Mouse (Mus musculus): ENCODE measurements around the gene Bex2. TPM values are rescaled to one million over a fixed set of nuclear protein-coding genes. Genes with fewer than 3 reads are reported as not detected.
"Not testable (repeated sequence)": the region's sequence is repeated elsewhere in the genome, so short reads cannot be mapped to it uniquely, and the experiment has no call there.

Bex2 gene
- polyA plus RNA-seq (2015; fragmentation: Nextera tagmentation; extraction: Ambion mirVana) = 74.9 and 76.2 TPM in 2 replicates

- not testable (repeated sequence) for H3K9ac ChIP-seq (ENCODE audit: low read depth, low read length); H3K27ac ChIP-seq; H3K27me3 ChIP-seq (ENCODE audit: insufficient read depth, low read length); H3K36me3 ChIP-seq (ENCODE audit: insufficient read depth, low read length); H3K9me3 ChIP-seq (replicated peaks; ENCODE audit: low read length); DNase-seq (ENCODE audit: low spot score); H3K4me1 ChIP-seq (replicated peaks; ENCODE audit: insufficient read depth, low read length)
- WGBS = 29% methylated on average over 8 of the region's 32 CpGs
- peak within 1 kb of the TSS; percentile 32 for H3K4me2 ChIP-seq (ENCODE audit: low read length)
- ATAC-seq (replicated peaks; ENCODE audit: low FRiP score, low read depth) = peak; percentile 94
- H3K4me3 ChIP-seq (replicated peaks; ENCODE audit: low read depth, low read length) = peak within 1 kb of the TSS; percentile 16; the same call in 1 of the 2 replicates
These were observed at the start of gene Bex2 for GRCm38 (mm10) chrX:136068020-136068419. TSS of gene Bex2 (minus strand) at chrX:136068236.

- H3K9ac ChIP-seq (ENCODE audit: low read depth, low read length) = no peak overlapping the region
- no peaks in the 10 kb centered on the region for H3K36me3 ChIP-seq (ENCODE audit: insufficient read depth, low read length)
- WGBS = 27% methylated on average over 23 of the region's 23 CpGs
- TF ChIP-seq CTCF (IDR thresholded peaks at IDR 0.05; ENCODE audit: low read depth) = no peak
- H3K27me3 ChIP-seq (ENCODE audit: insufficient read depth, low read length) = peaks cover 5% of the 10 kb centered on the region; the same call in 1 of the 2 replicates
- no peaks in the 10 kb centered on the region for H3K4me1 ChIP-seq (replicated peaks; ENCODE audit: insufficient read depth, low read length)
- H3K4me2 ChIP-seq (ENCODE audit: low read length) = peak overlapping the region; percentile 53
- DNase-seq (ENCODE audit: low spot score) = peak; percentile 77
- peak; percentile 95 for ATAC-seq (replicated peaks; ENCODE audit: low FRiP score, low read depth)
- H3K27ac ChIP-seq = no peak overlapping the region
- H3K9me3 ChIP-seq (replicated peaks; ENCODE audit: low read length) = no peaks in the 10 kb centered on the region
- H3K4me3 ChIP-seq (replicated peaks; ENCODE audit: low read depth, low read length) = peak overlapping the region; percentile 24
These were observed 47.5 kb upstream of the Bex2 start for GRCm38 (mm10) chrX:136115419-136115961.

- no peak overlapping the region for H3K4me3 ChIP-seq (replicated peaks; ENCODE audit: low read depth, low read length)
- H3K4me2 ChIP-seq (ENCODE audit: low read length) = peak overlapping the region; percentile 53; the same call in 1 of the 2 replicates
- H3K4me1 ChIP-seq (replicated peaks; ENCODE audit: insufficient read depth, low read length) = no peaks in the 10 kb centered on the region
- no peak for DNase-seq (ENCODE audit: low spot score)
- ATAC-seq (replicated peaks; ENCODE audit: low FRiP score, low read depth) = no peak
- peaks cover 5% of the 10 kb centered on the region; the same call in 1 of the 2 replicates for H3K27me3 ChIP-seq (ENCODE audit: insufficient read depth, low read length)
- 39% methylated on average over 4 of the region's 4 CpGs for WGBS
- TF ChIP-seq CTCF (IDR thresholded peaks at IDR 0.05; ENCODE audit: low read depth) = no peak
- no peaks in the 10 kb centered on the region for H3K36me3 ChIP-seq (ENCODE audit: insufficient read depth, low read length)
- no peaks in the 10 kb centered on the region for H3K9me3 ChIP-seq (replicated peaks; ENCODE audit: low read length)
- H3K27ac ChIP-seq = no peak overlapping the region
- no peak overlapping the region for H3K9ac ChIP-seq (ENCODE audit: low read depth, low read length)
These were observed 47.0 kb upstream of the Bex2 start for GRCm38 (mm10) chrX:136115015-136115414.

DNA sequence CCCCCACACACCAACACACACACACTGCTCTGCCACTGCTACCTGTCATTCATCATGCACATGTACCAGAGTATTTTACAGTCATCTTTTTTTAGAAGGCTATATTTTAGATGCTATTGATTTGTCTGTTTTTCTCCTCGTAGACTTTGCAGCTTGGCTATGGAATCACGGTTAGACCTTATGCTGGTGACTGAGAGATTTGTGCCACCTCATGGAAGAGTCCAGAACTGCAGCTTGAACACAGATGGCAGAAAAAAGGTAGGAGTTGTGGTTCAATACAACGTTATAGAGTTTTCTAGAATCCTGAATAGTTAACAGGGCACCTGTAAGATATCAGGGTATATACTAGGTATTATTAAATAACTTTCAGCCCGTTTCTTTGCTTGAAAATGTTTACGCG lies 39.9 kb upstream of the Bex2 start:
- H3K27ac ChIP-seq = no peak overlapping the region
- H3K4me3 ChIP-seq (replicated peaks; ENCODE audit: low read depth, low read length) = no peak overlapping the region
- DNase-seq (ENCODE audit: low spot score) = peak; percentile 33
- H3K9me3 ChIP-seq (replicated peaks; ENCODE audit: low read length) = no peaks in the 10 kb centered on the region
- no peak overlapping the region for H3K9ac ChIP-seq (ENCODE audit: low read depth, low read length)
- H3K4me1 ChIP-seq (replicated peaks; ENCODE audit: insufficient read depth, low read length) = no peaks in the 10 kb centered on the region
- no peak overlapping the region for H3K4me2 ChIP-seq (ENCODE audit: low read length)
- WGBS = 47% methylated on average over 6 of the region's 6 CpGs
- no peaks in the 10 kb centered on the region for H3K36me3 ChIP-seq (ENCODE audit: insufficient read depth, low read length)
- peak; percentile 70 for TF ChIP-seq CTCF (IDR thresholded peaks at IDR 0.05; ENCODE audit: low read depth)
- ATAC-seq (replicated peaks; ENCODE audit: low FRiP score, low read depth) = no peak
- no peaks in the 10 kb centered on the region for H3K27me3 ChIP-seq (ENCODE audit: insufficient read depth, low read length)

GRCm38 (mm10) chrX:136104724-136105088 lies 36.7 kb upstream of the Bex2 start:
- ATAC-seq (replicated peaks; ENCODE audit: low FRiP score, low read depth) = no peak
- no peaks in the 10 kb centered on the region for H3K9me3 ChIP-seq (replicated peaks; ENCODE audit: low read length)
- H3K4me1 ChIP-seq (replicated peaks; ENCODE audit: insufficient read depth, low read length) = no peaks in the 10 kb centered on the region
- H3K27ac ChIP-seq = no peak overlapping the region
- 79% methylated on average over 3 of the region's 3 CpGs for WGBS
- no peak overlapping the region for H3K9ac ChIP-seq (ENCODE audit: low read depth, low read length)
- H3K36me3 ChIP-seq (ENCODE audit: insufficient read depth, low read length) = no peaks in the 10 kb centered on the region
- DNase-seq (ENCODE audit: low spot score) = no peak
- H3K4me3 ChIP-seq (replicated peaks; ENCODE audit: low read depth, low read length) = no peak overlapping the region
- H3K4me2 ChIP-seq (ENCODE audit: low read length) = no peak overlapping the region
- no peak for TF ChIP-seq CTCF (IDR thresholded peaks at IDR 0.05; ENCODE audit: low read depth)
- H3K27me3 ChIP-seq (ENCODE audit: insufficient read depth, low read length) = no peaks in the 10 kb centered on the region

- ATAC-seq (replicated peaks; ENCODE audit: low FRiP score, low read depth) (no peak), DNase-seq (ENCODE audit: low spot score) (no peak)
- Histone ChIP-seq H3K9ac (ENCODE audit: low read depth, low read length) (no peak overlapping the region), H3K9me3 (replicated peaks; ENCODE audit: low read length) (no peaks in the 10 kb centered on the region), H3K4me1 (replicated peaks; ENCODE audit: insufficient read depth, low read length) (no peaks in the 10 kb centered on the region), H3K27ac (no peak overlapping the region), H3K27me3 (ENCODE audit: insufficient read depth, low read length) (no peaks in the 10 kb centered on the region), H3K36me3 (ENCODE audit: insufficient read depth, low read length) (no peaks in the 10 kb centered on the region), H3K4me3 (replicated peaks; ENCODE audit: low read depth, low read length) (no peak overlapping the region), H3K4me2 (ENCODE audit: low read length) (no peak overlapping the region)
- 67% methylated on average over 4 of the region's 4 CpGs for WGBS
- no peak for TF ChIP-seq CTCF (IDR thresholded peaks at IDR 0.05; ENCODE audit: low read depth)
These were observed 36.1 kb upstream of the Bex2 start for GRCm38 (mm10) chrX:136104046-136104723.
